Mouse (Mus musculus) hindbrain, embryonic 16.5 days (tissue): ENCODE data around the gene Pdzrn4. TPM values are rescaled to one million over a fixed set of nuclear protein-coding genes. Genes with fewer than 3 reads are reported as not detected.

Experiments
- ATAC-seq: fragments of 200-750 bp; cut with Nextera tagmentation; 2 replicates; pipeline ENCODE4 v1.8.0; 2017; ENCODE audit warnings: moderate TSS enrichment, moderate library complexity
- H3K27ac ChIP-seq: fragments of 300-500 bp; sonication (generic); 2 replicates; pipeline ENCODE4 v1.5.1; 2014; ENCODE audit warnings: low read depth, mild to moderate bottlenecking, control low read depth, low read length, moderate library complexity
- H3K27me3 ChIP-seq: fragments of 300-500 bp; sonication (generic); replicated peaks from 2 replicates; pipeline ENCODE4 v1.6.1; 2014; ENCODE audit warnings: low read length; ENCODE audit not compliant: control insufficient read depth, insufficient read depth
- H3K36me3 ChIP-seq: fragments of 300-500 bp; sonication (generic); 2 replicates; pipeline ENCODE4 v1.6.1; 2014; ENCODE audit warnings: mild to moderate bottlenecking, low read length, moderate library complexity, mixed read lengths; ENCODE audit not compliant: control insufficient read depth, insufficient read depth
- H3K4me1 ChIP-seq: fragments of 300-500 bp; sonication (generic); 2 replicates; pipeline ENCODE4 v1.6.1; 2014; ENCODE audit warnings: low read depth, low read length; ENCODE audit not compliant: control insufficient read depth, insufficient read depth
- H3K4me2 ChIP-seq: fragments of 300-500 bp; sonication (generic); 2 replicates; pipeline ENCODE4 v1.6.1; 2014; ENCODE audit warnings: mild to moderate bottlenecking, low read length, control low read depth, moderate library complexity
- H3K4me3 ChIP-seq: fragments of 300-500 bp; sonication (generic); 2 replicates; pipeline ENCODE4 v1.5.1; 2014; ENCODE audit warnings: mild to moderate bottlenecking, low read length, control low read depth, moderate library complexity
- H3K9ac ChIP-seq: fragments of 300-500 bp; sonication (generic); 2 replicates; pipeline ENCODE4 v1.6.1; 2014; ENCODE audit warnings: low read depth, mild to moderate bottlenecking, control low read depth, low read length, moderate library complexity
- H3K9me3 ChIP-seq: fragments of 300-500 bp; sonication (generic); 2 replicates; pipeline ENCODE4 v1.6.1; 2014; ENCODE audit warnings: mild to moderate bottlenecking, low read length, moderate library complexity; ENCODE audit not compliant: control insufficient read depth
- WGBS: fragments of 180-500 bp; shearing (Covaris S2); extraction: QIAGEN DNeasy Blood & Tissue Kit; methylation state at CpG from one replicate; pipeline ENCODE4 v1.1.7; 2014; 5-methylcytosine and 5-hydroxymethylcytosine counted together
- polyA plus RNA-seq: library from polyadenylated mRNA; unstranded; fragments of >200 nt; fragmentation: Nextera tagmentation; extraction: Ambion mirVana; gene quantifications from 2 replicates; pipeline ENCODE4 v1.2.1, GENCODE M21; 2015

The Pdzrn4 gene
- polyA plus RNA-seq, 1 experiment from 2014 or later = 26.6 TPM

DNA sequence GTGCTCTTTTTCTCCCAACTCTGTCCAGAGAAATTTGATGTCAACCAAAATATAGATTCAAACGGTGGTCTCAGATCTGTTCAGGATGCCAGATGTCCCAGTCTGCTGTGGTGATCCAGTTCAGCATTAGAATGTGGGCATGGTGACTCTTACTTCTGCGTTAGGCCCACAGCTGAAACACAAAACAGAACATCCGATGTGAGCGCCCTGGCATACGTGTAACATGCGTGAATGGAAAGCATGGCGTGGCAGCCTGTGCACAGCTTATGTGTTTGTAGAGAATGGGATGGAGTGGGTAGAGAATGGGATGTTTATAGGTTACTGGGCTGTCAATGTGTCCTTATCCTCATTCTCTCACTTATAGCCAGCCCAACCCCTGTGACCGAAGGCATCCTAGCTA lies 52.4 kb downstream of the Pdzrn4 start:
- Histone ChIP-seq H3K4me1 (peaks cover 4% of the 10 kb centered on the region), H3K4me3 (no peak overlapping the region), H3K9ac (no peak overlapping the region), H3K9me3 (no peaks in the 10 kb centered on the region), H3K4me2 (no peak overlapping the region), H3K36me3 (no peaks in the 10 kb centered on the region), H3K27ac (no peak overlapping the region), H3K27me3 (no peaks in the 10 kb centered on the region)
- 97% methylated on average over 8 of the region's 8 CpGs for WGBS
- ATAC-seq = no peak

DNA sequence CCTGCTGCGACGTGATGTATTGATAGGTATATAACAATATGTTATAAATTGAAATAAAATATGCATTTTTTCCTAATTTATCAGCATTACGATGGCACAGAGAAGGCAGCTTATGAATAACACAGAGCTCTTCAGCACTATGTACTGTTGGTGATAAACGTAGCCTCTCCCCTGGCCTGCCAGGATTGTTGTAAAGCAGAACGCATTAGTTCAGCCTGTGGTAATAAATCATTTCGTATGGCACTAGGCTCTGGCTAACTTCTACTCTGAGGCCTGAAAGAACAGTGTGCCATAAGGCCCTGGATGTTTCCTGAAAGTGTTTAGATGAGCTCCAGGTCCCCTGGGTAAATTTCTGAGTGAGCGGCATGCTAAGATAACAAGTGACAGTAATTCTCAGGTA lies 55.9 kb downstream of the Pdzrn4 start:
- ATAC-seq = peak; percentile 20; the same call in 1 of the 2 replicates
- peaks cover 4% of the 10 kb centered on the region for H3K4me1 ChIP-seq
- 53% methylated on average over 7 of the region's 7 CpGs for WGBS
- no peaks in the 10 kb centered on the region for H3K27me3 ChIP-seq
- H3K9me3 ChIP-seq = peaks cover 4% of the 10 kb centered on the region
- H3K4me2 ChIP-seq = no peak overlapping the region
- no peaks in the 10 kb centered on the region for H3K36me3 ChIP-seq
- no peak overlapping the region for H3K9ac ChIP-seq
- no peak overlapping the region for H3K4me3 ChIP-seq
- H3K27ac ChIP-seq = no peak overlapping the region

DNA sequence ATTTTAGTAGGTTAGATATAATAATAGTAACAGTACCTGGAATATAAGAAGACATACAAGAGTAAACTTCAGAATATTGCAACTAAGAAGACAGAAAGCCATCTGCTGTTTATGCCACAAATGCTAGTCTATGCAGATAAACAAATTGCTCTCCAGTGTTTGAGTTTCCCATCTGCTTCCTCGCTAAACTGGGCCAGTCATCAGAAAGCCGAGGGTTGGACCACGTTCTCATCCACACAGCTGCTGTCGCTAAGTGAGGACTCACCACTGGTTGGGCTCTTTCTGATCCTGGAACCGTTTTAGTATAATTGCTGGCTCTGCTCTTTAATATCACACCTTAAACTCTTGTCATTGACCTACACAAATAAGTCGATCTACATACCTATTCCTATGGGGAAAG lies 85.5 kb downstream of the Pdzrn4 start:
- H3K36me3 ChIP-seq = no peaks in the 10 kb centered on the region
- ATAC-seq = no peak
- 83% methylated on average over 6 of the region's 6 CpGs for WGBS

DNA sequence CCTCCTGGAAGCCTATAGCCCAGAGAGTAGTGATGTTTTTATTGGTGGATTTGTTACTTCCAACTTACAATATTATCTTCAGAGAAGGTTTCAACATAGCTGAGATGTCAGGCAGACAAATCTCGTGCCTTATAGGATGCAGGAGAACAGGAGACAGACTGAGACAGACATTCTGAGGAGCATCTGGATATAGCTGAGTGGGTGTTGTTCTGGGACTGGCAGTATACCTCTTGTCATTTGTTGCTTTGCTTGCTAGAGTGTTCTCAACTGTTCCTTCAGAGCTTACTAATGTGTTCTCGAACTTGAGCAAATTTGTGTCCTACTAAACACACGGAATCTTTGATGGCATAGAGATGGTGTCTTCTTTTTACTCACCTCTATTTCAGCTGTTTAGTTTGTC lies 94.7 kb downstream of the Pdzrn4 start:
- Histone ChIP-seq H3K4me3 (no peak overlapping the region), H3K4me2 (no peak overlapping the region), H3K27me3 (no peaks in the 10 kb centered on the region), H3K9me3 (no peaks in the 10 kb centered on the region), H3K4me1 (no peaks in the 10 kb centered on the region), H3K36me3 (no peaks in the 10 kb centered on the region), H3K27ac (no peak overlapping the region), H3K9ac (no peak overlapping the region)
- no peak for ATAC-seq
- 88% methylated on average over 3 of the region's 3 CpGs for WGBS

More for the DNA sequence above, 85.5 kb downstream of the Pdzrn4 start:
- H3K4me3 ChIP-seq = no peak overlapping the region
- no peak overlapping the region for H3K9ac ChIP-seq
- no peaks in the 10 kb centered on the region for H3K27me3 ChIP-seq
- no peak overlapping the region for H3K27ac ChIP-seq
- H3K9me3 ChIP-seq = no peaks in the 10 kb centered on the region
- no peak overlapping the region for H3K4me2 ChIP-seq
- no peaks in the 10 kb centered on the region for H3K4me1 ChIP-seq

DNA sequence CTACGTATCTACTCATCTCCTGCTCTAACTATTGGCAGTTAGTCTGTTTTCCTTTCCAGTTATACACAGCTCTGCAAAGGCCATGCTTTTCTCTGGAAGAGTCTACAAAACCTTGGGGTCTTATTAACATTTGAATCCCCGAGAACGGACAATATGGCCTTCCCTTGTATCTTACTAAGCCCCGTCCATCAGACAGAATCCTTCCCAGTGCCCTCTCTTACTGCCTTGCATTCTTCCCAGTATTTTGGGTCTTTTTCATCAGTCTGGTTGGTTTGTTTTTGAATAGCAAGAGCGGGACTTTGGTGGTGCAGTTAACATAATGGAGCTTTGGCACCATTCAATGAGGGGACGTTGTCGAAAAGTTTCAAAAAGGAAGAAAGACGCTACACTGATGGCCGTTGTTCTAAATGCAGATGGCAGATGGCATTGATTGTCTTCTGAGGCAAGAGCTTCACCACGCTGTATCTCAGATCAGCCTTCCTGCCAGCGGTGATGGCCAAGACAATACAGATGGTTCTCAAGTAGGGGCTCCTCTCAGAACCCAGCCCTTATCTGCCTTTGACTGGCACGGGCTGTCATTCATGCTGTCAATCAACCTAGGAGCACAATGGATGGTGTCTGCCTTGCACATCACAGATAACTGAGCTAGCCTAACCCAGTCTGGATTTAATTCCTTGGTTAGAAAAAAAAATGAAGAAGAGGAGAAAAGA lies 98.9 kb downstream of the Pdzrn4 start:
- no peaks in the 10 kb centered on the region for H3K36me3 ChIP-seq
- H3K4me3 ChIP-seq = no peak overlapping the region
- WGBS = 62% methylated on average over 12 of the region's 12 CpGs
- H3K4me2 ChIP-seq = no peak overlapping the region
- H3K4me1 ChIP-seq = no peaks in the 10 kb centered on the region
- no peak overlapping the region for H3K9ac ChIP-seq
- no peaks in the 10 kb centered on the region for H3K27me3 ChIP-seq
- no peaks in the 10 kb centered on the region for H3K9me3 ChIP-seq
- no peak for ATAC-seq
- no peak overlapping the region for H3K27ac ChIP-seq

DNA sequence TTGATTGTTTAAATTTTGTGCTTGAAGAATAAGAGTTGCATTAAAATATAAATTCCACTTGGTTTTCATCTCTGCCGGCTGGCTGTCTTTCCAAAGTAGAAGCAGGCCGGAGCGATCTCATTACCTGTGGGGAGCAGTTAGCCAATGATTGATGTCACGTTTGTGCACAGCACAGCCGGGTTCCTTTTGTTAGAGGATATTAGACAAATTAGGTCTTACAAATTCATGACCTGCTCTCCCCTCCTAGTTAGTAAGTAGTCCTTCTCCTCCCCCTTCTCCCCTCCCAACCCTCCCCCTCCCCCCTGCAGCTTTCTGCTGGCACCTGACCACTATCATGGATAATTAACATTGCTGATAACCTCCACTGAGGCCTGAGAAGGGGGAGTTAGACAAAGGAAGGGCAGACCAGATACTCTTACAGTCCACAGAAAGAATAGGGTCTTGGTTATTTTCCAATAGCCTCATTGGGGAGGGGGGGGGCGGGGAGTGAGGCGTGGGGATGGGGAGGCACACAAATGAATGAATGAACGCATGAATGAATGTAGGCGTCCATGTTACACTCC lies 103.7 kb downstream of the Pdzrn4 start:
- no peaks in the 10 kb centered on the region for H3K27me3 ChIP-seq
- H3K4me3 ChIP-seq = no peak overlapping the region
- no peak for ATAC-seq
- H3K9ac ChIP-seq = no peak overlapping the region
- H3K27ac ChIP-seq = no peak overlapping the region
- H3K4me2 ChIP-seq = no peak overlapping the region
- H3K4me1 ChIP-seq = no peaks in the 10 kb centered on the region
- H3K9me3 ChIP-seq = no peaks in the 10 kb centered on the region
- WGBS = 31% methylated on average over 9 of the region's 9 CpGs
- no peaks in the 10 kb centered on the region for H3K36me3 ChIP-seq

DNA sequence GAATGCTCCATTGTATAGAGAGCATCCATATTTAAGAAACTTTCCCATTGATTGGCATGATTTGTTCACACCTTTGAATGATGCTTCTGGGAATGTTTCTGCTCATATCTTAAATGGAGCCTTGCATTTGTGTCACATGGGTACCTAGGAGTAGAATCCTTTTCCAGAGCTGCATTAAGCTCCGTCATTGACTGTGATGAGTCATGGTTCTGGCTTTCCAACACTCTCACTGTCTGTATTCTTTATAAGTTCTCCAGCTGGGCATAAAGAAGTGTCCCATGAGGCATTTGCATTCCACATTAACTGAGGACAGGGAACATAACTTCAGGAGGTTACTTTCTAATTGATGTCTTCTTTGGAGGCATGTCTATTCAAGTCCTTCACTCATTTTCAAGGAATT lies 106.1 kb downstream of the Pdzrn4 start:
- WGBS = 92% methylated on average over 1 of the region's 1 CpGs
- Histone ChIP-seq H3K27me3 (no peaks in the 10 kb centered on the region), H3K9ac (no peak overlapping the region), H3K9me3 (no peaks in the 10 kb centered on the region), H3K36me3 (no peaks in the 10 kb centered on the region), H3K4me2 (no peak overlapping the region), H3K4me3 (no peak overlapping the region), H3K27ac (no peak overlapping the region), H3K4me1 (no peaks in the 10 kb centered on the region)
- no peak for ATAC-seq

DNA sequence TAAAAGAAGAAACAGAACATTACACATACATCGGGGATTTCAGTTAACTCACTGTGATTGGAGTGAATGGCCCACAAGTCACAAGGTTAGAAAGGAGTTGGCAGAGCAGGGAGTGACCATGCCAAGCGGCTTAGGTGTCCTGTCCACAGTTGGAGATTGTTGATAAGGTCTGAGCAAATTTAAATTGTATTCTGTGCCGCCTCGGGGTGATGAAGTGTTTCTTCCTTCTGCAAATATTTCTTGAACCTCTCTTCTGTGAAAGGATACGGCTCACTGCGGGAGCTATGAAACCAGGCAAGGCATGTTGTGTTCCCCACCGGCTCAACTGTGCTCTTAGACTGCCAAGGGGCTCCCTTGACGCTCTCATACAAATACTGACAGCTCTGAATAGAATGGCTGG lies 112.7 kb downstream of the Pdzrn4 start:
- Histone ChIP-seq H3K9ac (no peak overlapping the region), H3K4me3 (no peak overlapping the region), H3K27me3 (no peaks in the 10 kb centered on the region), H3K36me3 (no peaks in the 10 kb centered on the region), H3K4me1 (no peaks in the 10 kb centered on the region), H3K4me2 (no peak overlapping the region), H3K9me3 (no peaks in the 10 kb centered on the region), H3K27ac (no peak overlapping the region)
- ATAC-seq = no peak
- WGBS = 83% methylated on average over 8 of the region's 8 CpGs

DNA sequence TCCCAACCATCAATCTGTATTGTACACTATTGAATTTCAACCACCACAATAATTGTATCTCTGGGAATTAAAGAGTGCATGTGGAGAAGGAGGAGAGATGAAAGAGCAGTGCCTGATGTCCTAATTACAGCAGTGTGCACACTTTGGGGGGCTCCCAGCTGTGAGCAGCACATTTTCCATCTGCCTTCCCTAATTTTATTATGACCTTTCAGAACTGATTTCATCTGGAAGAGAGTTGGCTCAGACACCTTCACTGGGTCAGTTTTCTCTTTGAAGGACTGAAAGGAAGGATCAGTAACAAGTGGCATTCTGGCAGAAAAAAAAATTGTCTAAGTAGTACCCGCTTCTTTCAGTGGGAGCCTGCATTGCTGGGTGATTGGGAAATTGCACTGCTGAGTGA lies 119.0 kb downstream of the Pdzrn4 start:
- H3K4me2 ChIP-seq = no peak overlapping the region
- H3K27ac ChIP-seq = no peak overlapping the region
- ATAC-seq = no peak
- no peak overlapping the region for H3K9ac ChIP-seq
- H3K4me3 ChIP-seq = no peak overlapping the region
- H3K27me3 ChIP-seq = no peaks in the 10 kb centered on the region
- 50% methylated on average over 1 of the region's 1 CpGs for WGBS
- H3K36me3 ChIP-seq = no peaks in the 10 kb centered on the region
- no peaks in the 10 kb centered on the region for H3K9me3 ChIP-seq
- no peaks in the 10 kb centered on the region for H3K4me1 ChIP-seq
